Mouse (Mus musculus) CD8-positive naive resting alpha-beta T cell, adult 2 months (primary cell): ENCODE results near the gene Gm28230.

Experiments
- DNase-seq, 2 experiments: peaks; one replicate each; pipeline ENCODE4 v3.0.0; 2022; ENCODE audit warnings: low read depth in 2 of 2, low spot score in 2 of 2

Gm28230 gene

DNA sequence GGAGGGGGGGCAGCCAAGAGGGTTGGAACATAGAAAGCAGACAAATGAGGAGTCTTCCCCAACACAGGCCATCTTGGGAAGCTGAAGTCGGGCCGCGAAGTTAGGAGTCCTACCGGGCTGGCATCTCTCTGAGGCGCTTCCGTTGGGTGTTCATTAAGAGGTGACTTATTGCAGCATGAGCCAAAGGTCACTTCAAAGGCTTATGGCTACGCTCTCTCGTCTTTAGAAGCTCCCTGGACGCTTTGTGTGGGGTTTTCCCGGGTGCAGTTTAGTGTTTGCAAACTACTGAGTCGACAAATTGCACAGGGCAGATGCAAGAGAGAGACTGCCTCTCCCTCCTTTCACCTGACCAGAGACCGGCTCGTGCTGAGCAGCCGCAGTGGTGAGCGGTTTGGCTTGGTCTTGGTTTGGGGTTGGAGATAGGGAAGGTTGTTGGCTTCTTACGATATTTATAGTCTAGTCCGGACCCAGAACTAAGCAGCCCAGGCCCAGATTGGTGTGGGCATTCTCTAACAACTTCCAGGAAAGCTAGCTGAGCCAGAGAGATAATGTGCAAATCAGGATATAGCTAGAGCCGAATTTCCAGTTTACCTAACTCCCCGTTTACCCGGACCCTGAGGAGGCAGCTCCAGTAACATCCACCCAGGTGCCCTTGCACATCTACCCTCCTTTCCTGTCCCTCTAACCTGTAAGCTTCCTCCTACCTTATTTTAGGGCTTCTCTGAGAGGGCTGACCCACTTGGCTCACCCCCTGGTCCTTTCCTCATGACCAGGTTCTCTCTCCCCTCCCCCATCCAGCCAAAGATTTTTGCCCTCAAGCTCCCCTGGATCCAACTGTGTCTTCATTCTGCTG lies 12.3 kb downstream of the Gm28230 start:
- no peak for DNase-seq

DNA sequence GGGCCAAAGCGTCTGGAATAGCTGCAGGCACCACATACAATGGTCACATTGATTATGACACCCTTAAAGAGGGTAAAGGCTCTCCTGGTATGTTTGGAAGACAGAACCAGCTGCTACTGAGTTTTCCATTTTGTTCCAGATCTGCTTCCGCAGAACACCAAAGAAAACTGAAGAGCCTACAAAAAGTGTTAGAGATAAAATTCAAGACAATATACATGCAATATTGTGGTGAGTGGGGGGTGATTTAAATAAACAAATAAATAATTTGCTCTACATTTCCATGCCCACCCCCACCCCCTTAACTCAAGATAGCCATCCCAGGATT lies 12.9 kb downstream of the Gm28230 start:
- DNase-seq: no peak

- DNase-seq: no peak
Measured at GRCm38 (mm10) chr2:74739869-74740268, 13.3 kb downstream of the Gm28230 start.

DNA sequence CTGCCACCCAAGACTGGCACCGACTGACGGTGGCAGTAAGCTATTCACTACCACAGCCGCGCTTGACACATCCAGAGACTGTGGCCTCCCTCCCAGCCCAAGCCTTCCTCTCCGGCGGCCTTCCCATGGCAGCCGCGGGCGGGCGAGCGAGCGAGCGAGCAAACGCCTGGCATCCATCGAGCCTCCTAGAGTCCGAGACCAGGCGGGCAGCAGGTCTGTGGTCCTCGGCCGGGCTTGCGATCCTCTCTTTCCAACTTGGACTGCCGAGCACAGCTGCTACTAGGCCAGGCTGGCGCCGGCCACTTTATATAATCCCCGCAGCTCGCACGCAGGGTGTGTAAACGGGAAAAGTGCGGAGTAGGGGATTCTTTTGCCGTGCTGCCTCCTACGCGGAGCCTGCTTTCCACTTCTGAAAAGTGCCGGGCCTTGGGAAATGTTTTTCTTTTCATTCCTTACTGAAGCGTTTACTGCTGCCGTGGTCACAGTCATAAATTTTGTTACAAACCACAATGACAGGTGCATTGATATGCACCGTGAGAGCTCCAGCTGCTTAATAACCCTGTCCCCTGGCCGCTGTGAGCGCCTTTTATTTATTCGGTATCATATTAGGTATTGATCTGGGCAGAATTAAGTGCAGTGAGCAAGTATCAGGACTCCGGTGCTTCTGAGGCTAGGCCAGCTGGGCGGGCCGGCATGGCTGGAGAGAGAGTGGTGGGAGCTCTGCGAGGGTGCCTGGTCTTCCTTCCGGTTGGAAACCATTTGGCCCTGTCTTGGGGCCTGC lies 14.0 kb downstream of the Gm28230 start:
- no peak for DNase-seq

DNA sequence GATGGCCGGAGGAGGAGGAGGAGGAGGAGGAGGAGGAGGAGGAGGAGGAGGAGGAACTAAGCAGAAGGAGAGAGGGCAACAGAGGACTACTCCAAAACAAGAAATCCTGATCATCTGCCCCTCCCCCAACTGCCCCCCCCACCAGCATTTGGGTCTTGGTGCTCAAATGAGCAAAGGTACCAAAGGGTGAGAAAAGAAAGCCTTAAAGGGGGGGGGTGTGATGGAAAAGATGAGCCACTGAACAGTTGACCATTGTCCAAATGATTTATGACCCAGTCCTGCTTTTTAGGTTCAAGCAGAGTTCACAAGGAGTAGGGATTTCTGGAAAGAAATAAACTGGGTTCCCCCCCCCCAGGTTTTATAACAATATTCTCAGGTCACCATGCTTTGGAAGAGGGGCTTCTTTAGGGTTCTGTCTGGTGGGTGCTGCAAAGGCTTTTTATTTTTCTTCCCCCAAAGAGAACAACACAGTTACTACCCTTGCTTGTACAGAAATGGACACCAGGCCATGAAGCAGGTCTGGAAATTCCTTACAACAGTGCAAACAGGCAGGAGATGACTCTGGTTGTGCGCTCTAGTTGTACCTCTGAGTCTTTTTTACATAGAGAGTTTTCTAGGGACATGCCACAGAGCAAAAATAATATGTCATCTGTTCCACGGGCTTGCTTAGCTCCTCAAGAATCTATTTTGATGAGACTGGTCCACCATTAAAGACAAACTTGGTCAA lies 14.9 kb downstream of the Gm28230 start:
- DNase-seq: no peak

DNA sequence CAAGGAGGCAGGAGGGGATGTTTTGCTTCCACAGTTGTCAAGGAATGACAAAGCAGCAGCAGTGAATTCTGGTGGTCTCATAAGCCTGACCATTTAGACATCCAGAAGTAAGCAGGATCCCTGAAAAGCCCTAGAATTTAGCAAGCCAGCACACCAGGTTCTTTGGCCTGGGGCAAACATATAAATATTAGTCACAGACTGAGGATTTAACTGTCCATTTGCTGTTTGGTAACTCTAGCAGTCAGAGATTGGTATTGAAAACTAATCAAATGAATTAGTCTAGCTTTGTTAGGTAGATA lies 15.4 kb downstream of the Gm28230 start:
- no peak for DNase-seq

- no peak for DNase-seq
Measured at GRCm38 (mm10) chr2:74745540-74746297, 19.2 kb downstream of the Gm28230 start.

- DNase-seq: no peak
Measured at GRCm38 (mm10) chr2:74746298-74746921, 19.9 kb downstream of the Gm28230 start.

DNA sequence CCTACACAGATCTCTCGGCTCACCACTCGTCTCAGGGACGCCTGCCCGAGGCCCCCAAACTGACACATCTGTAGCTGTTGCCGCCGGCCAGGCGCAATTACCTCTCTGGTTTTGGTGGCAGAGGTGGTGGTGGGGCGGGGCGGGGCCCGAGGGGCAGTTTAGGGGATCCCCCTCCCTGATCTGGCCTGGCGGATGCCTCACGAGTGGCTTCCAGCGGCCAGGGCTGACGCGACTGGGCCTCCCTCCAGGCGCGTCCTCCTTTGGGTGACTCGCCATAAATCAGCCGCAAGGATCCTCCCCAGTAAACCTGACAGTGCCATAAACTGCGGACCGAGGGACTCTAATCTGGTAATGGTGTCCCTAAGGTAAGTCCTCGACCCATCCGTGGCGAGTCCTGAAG lies 20.5 kb downstream of the Gm28230 start:
- DNase-seq: no peak

DNA sequence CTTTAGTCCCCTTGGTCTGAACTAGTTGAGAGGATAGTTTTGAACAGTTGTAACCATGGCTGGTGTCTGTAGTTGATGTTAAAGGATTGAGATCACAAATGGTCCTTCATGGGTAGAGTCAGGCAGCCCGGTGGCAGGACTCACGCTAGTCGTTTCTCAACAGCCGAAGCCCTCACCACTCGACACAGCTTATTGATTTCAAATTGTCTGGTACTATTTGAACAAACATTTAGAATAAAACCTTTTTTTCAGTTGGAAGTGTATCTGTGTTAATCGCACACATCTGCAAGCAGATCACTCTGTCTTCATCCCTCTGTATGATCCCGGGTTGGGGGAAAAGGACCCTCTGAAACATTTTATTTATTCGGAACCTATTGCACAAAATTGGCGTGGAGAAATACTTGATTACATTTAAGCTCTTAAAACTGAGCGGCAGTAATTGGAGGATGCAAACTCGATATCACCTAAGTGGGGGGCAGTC lies 21.2 kb downstream of the Gm28230 start:
- no peak for DNase-seq

- no peak for DNase-seq
Measured at GRCm38 (mm10) chr2:74748436-74748995, 22.0 kb downstream of the Gm28230 start.

DNA sequence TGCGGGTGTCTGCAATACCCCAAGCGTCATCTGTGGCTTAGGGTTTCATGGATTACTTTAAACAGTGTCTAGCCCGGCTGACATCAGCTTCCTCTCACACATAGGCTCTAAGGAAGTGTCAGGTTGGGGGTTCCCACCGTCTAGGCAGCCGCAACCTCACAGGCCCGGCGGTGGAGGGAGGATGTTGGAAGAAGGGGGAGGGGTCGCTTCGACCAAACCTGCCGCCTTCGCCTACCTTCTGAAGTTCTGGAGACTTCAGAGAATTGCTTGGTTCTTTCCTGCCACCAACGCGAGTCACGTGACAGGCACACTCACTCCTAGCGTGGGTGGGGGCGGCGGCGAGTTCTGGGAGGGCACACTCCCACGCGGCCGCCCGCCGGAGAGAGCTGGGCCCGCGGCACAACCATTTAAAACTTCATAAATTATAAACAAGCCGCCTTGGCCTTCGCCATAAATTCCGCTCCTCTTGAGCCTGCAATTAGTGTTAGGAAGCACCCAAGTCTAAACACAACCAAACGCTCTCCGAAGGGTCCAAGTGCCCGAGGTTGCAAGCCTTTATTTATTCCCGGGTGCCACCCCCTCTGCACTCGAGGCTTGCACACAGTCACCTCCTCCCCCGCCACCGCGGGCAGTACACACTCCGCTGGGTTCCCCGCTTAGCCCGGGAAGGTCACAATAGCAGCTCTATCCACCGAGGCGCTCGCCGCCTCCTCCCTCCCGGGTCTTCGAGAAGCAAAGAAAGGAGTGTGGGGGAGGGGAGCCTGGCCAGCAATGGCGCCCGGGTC lies 23.0 kb downstream of the Gm28230 start:
- DNase-seq: peak; percentile 43 to 59

DNA sequence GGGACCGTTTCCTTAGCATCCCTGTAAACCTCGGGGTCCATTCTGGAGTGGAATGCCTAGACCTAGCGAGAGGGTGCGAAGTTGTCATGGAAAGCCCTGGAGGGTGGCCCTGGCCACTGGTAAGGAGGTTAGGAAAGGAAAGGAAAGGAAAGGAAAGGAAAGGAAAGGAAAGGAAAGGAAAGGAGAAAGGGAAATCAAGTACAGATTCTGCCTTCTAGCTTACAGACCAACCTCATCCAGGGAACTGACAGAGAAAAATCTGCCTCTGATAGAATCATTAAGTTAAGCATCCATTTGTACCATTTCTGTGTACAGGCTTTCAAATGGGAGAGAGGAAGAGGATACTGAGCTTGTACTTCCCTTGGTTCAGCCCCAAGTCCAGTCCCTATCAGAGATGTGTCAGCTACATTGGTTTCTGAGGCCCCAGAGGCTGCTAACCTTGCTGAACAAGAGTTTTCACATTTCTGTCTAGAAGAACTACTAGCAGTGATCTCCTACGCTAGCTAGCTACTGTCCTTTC lies 24.3 kb downstream of the Gm28230 start:
- no peak for DNase-seq

DNA sequence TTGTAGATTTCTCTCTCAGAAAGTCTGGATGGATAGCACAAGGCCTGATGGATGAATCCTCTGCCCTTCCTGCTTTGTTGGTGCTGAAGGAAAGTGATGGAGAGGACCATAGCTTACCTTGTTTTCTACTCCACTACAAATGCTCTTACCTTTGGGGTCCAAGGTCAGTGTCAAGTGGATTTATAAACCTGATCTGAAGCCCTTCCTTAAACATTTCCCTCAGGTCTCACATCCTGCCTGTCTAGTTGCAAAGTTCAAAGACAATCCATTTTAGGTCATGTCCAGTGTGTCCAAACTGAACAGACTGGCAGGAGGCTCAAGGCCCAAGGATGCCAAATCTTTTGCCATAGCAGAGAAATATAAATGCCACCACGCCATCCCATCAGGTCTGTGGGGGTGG lies 25.3 kb downstream of the Gm28230 start:
- DNase-seq: no peak

- no peak for DNase-seq
Measured at GRCm38 (mm10) chr2:74752431-74753174, 26.1 kb downstream of the Gm28230 start.

GRCm38 (mm10) chr2:74753175-74753523 lies 26.6 kb downstream of the Gm28230 start:
- DNase-seq: no peak

DNA sequence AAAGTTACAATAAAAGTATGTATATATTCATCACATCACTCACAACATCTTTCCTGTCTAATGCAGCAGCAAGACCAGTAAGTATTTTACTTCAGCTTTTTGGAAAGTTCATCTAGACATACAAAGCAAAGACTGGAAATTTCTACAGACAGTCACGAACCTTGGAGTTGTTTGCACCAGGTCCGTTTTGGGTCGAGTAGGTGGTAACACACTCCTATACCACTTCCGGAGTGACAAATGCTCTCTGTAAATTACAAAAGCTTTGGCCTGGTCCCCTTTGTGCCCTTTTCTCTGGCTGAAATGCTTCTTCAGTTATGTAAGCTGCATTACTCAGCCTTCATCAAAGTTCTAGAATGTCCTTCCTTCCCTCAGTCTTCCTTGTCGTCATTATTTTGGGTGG lies 27.2 kb downstream of the Gm28230 start:
- no peak for DNase-seq

GRCm38 (mm10) chr2:74760146-74760545 lies 33.6 kb downstream of the Gm28230 start:
- no peak for DNase-seq

DNA sequence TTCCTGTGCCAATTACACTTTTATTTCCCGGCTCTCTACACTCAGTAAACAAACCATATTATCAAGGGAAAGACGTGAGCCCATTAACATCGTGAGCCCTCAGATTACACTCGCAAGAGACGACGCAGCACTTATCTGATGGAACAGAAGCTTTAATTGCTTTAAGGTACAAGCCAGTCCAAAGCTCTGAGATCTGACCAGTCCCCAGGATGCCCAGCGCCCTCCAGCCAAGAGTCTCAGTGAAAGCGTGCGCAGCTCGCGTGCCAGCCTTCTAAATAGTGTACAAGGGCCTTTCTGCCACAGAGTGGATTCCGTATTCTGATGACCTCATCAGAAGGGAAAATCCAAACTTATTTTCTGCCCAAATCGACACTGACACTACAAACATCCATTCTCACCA lies 35.4 kb downstream of the Gm28230 start:
- DNase-seq: no peak
